Mouse (Mus musculus): Measurements from ENCODE around the gene Cd160. TPM values are rescaled to one million over a fixed set of nuclear protein-coding genes. Genes with fewer than 3 reads are reported as not detected.

The Cd160 gene
- total RNA-seq, 2 experiments from 2014 or later: not detected

DNA sequence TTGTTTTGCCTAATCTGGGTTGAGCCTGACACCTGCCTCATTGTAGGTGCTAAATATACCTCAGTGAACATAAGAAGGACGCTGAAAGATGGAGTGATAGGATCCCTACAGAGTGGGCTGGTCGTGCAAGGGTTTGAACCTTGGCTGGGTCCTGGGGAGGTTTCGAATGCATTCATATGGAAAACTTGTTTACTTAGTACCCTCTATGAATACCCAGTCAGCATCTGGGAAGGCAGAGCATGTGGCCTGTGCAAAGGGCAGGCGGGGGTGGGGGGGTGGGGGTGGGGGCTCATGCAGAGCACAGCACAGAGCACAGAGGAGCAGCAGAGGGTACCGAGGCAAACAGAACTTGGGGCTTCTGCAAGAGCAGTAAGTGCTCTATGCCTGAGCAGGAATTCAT lies 3.8 kb upstream of the Cd160 start:
- DNase-seq: no peak
- intact Hi-C loops (cut with DNase I): no loop called here

DNA sequence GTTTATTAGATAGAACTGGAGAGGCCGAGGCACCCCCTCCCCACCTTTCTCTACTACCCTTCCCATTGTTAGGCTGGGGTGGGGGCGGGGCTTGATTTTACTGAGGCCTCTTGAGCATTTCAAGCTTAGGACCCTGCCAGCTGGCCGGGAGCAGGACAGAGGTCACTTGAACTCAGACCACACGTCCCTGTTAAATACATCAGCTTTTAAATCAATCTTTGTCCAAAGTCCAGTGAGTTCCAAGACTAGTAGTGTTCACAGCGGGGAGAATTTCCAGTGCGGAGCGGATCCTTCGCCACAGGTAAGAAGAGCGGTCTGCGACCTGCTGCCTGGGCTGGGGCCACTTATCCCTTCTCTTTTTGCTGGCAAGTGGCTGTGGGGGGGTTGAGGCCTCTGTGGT lies 705 bp upstream of the Cd160 start:
- intact Hi-C loops (cut with DNase I): no loop called here
- no peak for DNase-seq

DNA sequence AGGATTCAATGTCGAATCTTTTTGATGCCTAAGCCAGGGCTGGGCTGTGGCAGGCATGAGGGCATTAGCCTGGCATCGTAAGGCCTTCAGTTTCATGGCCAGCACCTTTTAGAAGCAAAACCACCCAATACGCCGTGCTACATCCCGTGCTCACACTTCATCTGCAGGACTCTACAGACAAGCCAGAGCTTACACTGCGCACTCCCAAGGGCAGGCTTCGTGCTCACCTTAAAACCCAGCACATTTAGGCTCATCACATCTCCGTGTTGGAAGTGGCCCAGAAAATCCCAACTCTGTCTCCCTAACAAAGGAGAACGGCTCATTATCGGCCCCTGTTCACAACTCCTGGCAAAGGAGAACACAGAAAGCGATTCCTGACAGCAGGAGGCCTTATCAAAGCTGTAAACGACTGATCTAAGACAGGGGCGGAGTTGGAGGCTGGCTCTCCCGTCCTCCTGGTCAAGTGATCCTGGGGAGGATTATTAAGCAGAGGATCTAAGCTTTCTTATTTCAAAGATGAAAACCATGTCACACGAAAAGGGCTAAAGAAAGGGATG lies 765 bp downstream of the Cd160 start:
- intact Hi-C loops (cut with DNase I): no loop called here
- DNase-seq: no peak

DNA sequence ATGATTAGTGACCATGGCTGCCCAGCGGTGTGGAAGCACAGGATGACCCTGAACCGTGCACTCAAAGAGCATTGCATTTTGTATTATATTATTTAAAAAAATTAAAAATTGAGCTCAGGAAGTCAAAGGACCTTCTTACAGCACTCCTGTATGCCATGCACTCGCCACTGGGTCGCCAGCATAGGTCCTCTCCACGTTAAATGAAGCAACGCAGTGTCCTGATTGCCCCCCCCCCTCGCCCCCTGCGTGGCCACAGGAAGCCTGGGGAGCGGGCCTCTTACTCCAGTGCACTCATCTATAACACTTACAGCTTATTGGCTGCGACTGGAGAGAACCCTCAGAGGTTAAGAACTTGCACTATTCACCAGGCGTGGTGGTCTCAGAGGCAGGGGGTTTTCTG lies 3.9 kb downstream of the Cd160 start:
- intact Hi-C loops (cut with DNase I): no loop called here
- DNase-seq: no peak

DNA sequence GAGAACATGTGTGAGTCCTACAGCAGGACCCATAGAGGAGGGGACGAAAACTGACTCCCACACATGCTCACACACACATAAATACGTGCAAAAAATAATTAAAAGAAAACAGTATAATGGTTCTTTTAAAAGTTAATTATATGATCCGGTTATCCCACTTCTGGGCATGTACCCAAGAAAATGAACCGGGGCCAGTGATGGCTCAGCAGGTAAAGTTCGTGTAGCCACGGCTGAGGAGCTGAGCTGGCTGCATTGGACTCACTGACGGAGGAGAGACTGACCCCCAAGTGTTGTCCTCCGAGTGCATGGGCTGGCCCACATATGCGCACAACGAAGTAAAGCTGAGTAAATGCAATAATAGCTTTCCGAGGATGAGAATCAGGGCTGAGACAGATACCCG lies 4.5 kb downstream of the Cd160 start:
- DNase-seq: no peak

DNA sequence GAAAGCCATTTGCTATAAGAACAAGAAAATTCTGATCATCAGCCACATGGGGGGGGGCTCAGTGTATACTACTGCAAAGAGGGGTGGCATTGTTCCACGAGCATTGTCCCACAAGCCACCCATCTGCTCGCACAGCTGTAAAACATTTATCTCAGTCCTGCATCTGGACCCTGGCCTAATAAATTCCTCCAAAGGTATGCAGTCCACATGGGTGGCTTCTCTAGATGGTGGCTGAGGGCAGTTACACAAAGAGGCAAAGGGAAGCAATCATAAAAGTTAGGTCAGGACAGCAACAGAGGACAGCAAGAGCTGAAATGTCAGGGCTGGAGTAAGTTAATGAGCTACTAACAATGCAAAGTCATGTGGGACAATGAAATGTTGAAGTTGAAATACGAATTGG lies 5.5 kb downstream of the Cd160 start:
- DNase-seq: no peak
- intact Hi-C loops (cut with DNase I): no loop called here

More for the DNA sequence above, 4.5 kb downstream of the Cd160 start:
- intact Hi-C loops (cut with DNase I): no loop called here

DNA sequence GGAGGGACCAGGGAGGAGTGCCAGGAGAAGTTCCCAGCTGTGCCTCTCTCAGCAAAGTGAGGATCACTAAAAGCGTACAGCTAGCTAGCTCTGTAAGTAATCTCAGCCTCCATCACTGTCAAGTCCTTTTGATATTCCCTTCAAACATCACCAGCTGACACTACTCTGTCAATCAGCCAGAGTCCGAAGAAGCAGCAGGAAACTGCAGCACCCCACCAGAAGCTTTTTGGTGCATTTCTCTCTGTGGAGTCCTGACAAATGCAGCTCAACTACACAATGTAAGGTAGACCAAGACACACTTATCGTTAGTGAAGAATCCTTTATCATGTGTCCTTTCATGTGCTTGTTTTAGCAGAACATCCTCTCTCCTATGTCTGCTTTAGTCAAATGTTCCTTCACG lies 7.6 kb downstream of the Cd160 start:
- DNase-seq: no peak
- intact Hi-C loops (cut with DNase I): no loop called here

DNA sequence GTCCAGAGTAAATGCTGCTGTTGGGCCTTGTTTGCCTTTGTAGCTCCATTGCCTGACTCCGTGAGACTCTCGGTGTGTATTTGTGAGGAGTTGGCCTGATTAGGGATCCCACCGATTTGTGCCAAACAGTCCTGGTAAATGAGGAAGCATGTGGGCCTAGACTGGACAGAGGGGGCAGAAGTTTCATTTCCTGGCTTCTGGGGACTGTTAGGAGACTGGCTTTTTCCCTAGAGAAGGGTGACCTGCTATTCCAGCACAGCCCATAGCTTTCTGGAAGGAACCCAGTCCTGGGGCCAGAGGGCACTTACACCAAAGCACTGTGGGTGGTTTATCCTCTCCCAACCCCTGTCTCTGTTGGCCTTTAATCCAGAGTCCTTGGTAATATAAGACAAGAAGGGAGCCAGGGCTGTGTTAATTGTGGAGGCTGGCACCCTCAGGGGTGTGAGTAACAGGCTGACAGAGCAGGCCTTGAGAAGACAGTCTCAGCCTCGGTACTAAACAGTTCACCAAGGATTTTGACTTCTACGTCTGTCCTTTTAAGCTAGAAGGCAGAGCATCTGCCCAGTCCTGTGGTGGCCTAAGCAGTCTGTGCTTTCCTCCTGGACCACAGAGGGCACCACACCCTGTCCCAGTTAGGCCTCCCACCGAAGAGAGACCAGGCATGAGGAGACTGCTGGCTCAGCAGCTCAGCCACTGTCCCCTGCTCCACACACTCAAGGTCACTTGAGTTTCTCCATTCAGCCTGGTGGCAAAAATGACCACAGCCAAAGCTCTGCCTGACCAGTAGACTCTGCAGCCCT lies 8.8 kb downstream of the Cd160 start:
- intact Hi-C loops (cut with DNase I): no loop called here
- DNase-seq: no peak

DNA sequence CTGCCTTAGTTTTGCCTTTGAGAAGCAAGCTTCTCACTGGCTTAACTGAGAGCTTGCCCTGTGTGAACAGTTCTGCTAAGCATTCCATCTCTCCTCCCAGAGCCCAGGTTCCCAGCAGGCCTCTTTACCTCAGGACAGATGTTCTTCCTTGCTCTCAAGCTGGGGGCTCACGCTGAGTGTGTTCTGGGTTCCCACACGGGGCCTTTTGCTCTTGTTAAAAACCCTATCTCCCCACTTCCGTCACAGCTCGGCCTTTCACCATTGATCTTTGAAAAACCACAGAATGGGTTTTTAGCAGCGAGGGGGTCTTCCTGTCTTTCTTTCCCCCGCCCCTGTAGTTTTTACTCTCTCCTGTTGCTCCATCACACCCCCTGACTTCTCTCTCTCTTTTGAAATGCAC lies 14.8 kb downstream of the Cd160 start:
- intact Hi-C loops (cut with DNase I): no loop called here
- no peak for DNase-seq

DNA sequence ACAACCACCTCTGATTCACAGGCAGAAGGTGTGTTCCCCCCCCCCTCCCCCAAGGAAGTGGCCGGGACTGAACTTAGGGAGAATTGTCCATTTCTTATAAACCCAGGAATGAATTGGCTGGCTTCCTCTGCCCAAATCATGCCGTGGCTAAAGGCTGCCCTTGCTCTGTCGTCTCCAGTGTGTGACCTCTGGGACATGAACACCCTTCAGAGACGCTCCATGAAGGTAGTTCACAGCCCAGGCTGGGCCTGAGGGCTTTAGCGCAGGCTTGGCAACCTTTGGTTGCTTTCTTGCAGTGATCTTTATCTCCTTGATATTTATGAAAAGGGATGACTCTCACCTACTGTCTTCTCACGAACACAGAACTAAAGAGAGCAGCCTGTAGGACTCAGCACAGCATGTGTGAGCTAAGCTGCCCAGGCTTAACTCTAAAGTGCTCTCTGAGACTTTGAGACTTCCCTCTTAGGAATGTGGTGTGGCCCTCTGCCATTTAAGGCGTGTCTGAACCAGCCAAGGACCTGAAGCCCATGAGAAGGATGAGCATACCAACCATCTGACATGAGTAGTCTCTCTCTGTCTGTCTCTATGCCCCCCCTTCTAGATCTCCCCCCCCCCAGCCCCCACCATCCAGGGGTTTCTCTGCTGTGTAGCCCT lies 15.4 kb downstream of the Cd160 start:
- DNase-seq: no peak
- intact Hi-C loops (cut with DNase I): no loop called here

DNA sequence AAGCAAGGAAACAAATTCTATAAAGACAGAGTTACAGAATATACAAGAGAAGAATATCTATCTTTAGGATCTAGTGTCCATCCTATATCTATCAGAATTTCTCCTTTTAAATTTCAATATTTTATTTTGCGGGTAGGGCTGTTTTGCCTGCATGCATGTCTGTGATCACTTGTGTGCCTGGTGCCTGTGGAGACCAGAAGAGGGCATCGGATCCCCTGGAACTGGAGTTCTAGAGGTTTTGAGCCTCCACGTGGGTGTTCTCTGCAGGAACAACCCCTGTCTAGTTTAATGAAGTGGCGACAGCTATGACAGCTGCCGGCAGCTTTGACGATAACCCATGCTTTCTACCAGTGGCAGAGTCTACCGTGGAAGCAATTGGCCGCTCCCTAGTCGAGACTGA lies 16.0 kb downstream of the Cd160 start:
- intact Hi-C loops (cut with DNase I): no loop called here

DNA sequence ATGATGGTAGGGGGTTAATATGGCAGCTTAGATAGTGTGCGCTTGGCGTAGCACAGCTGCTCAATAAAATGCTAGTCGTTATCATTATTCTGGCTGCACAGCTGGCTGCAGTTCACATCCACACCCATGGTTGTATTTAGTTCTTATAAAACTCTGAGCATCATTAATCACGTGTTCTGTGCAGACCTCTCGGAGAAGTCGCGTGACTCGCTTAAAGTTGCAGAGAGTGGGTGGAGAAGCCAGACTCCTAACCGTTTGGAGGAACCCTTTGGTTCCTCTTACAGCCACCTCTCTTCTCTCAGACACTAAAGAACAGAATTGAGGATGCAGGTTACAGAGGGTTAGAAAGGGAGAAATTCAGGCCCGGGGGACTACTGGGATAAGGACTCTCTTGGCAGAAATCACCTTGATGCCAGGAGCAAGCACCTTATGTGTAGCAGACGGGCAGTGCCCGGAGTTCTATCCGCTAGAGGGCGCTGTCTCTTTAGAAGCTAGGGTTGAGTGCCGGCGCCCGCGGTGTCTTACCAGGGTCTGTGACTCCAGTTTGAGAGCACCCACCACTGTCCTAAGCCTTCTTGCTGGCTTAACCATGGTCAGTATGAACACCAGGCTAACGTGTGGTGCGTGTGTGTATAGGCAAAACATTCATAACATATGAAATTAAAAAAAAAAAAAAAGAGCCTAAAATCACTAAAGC lies 16.6 kb downstream of the Cd160 start:
- intact Hi-C loops (cut with DNase I): no loop called here
- peak; percentile 83 for DNase-seq

More for the DNA sequence above, 16.0 kb downstream of the Cd160 start:
- peak; percentile 26 for DNase-seq

DNA sequence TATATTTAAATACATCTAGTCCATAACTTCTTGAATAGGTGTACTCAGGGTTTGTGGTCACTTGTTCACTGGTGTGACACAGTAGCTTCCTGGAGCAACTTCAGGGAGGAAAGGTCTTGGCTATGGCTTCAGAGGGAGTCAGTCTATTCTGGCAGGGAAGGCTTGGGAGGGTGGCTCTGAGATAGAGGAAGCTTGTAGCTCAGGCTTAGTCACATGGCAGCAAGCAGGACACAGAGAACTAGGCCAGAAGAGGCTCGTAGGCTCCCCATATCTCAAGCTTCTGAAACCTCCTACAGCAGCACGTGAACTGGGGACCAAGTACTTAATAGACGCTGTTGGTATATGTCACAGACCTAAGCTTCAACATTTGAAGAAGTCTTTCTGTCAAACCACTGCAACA lies 17.9 kb downstream of the Cd160 start:
- no peak for DNase-seq
- intact Hi-C loops (cut with DNase I): no loop called here

DNA sequence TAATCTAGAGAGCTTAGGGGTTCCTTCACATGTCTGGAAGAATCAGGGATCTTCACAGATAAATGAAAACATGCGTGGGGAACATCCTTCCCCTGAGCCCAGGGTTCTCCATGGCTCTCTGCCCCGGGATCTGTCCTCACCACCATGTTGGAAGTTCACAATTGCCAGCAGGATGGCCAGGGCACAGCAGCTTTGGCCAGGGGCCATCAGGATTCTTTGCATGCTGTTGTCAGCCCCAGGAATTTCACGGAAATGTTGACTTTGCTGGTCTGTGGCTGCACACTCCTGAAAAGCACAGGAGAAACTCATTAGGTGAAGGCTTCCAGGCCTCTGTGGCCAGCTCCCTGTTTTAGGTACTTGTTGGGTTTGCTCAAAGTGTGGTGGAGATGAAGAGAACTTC lies 20.5 kb downstream of the Cd160 start:
- intact Hi-C loops (cut with DNase I): no loop called here
- no peak for DNase-seq

DNA sequence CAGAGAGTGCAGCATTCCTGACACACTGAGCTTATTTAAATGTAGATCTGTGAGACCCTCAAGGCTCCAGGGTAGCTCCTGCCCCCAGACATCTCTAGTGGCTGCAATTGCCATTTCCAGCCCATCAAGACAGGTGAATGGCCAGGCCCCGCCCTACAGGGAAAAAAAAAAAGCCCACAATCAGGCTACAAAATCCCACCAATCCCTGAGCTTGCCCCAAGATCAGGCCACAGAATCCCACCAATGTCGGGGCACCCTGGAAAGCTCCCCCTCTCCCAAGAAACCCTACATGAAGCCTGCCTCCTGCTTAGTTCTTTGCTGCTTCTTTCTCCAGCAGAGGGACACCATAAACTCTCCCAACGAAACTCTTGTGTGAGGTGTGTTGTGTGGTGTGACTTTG lies 21.0 kb downstream of the Cd160 start:
- no peak for DNase-seq
- intact Hi-C loops (cut with DNase I): no loop called here

DNA sequence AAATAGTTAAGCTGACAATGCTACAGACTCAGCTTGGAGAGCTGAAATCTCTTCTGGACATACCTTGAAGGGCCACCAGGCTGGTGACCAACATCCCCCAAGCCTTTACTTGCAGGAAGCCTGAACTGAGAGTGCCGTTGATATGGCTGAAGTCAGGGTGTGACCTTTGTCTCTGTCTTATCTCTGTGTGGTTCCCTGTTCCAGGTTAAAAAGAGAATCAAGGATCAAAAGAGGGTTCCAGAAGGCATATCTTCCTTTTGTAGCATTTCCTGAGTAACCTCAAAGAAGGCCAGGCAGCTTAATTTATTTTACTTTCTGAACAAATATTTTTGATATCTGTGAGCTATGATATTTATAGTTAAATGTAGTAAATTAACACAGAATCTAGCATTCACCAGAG lies 26.9 kb downstream of the Cd160 start:
- intact Hi-C loops (cut with DNase I): loop anchor here (5.0 kb wide), 1 partner anchor 65 kb away; no protein-coding TSS in a partner anchor
- no peak for DNase-seq

DNA sequence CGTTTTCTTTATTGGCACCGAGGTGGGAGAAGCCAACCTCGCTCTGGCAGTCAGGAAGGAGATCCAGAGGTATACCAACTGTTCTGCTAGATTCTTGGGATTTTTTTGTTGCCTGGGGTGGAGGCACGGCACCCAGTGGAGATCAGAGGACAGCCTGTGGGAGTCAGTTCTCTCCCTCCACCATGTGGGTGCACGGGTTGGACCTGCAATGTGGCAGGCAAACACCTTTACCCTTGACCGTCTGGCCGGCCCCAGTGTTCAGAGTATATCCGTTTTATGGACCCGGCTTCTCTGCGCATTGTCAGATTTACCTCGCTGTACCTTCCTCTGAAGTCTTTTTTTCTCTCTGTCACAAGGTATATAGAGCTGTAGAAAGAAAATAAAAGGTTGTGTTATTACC lies 28.9 kb downstream of the Cd160 start:
- intact Hi-C loops (cut with DNase I): loop anchor here (5.0 kb wide), 1 partner anchor 63 kb away; no protein-coding TSS in a partner anchor

DNA sequence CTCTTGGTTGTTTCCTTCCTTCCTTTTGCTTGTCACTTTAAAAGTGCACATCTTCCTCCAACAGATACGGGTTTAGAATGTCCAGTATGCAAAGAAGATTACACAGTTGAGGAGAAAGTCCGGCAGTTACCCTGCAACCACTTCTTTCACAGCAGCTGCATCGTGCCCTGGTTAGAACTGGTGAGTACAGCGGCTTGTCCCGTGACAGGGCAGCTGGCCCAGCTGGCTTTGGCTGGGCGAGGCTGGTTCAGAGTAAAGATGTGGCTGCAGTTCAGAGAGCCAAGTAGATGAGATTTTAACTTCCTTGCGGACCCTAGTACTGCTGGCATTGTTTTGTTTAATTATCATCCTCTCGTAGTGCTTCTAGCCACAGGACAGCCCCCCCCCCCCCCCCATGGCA lies 40.6 kb downstream of the Cd160 start:
- intact Hi-C loops (cut with DNase I): no loop called here
- no peak for DNase-seq

More for the DNA sequence above, 28.9 kb downstream of the Cd160 start:
- DNase-seq: no peak

DNA sequence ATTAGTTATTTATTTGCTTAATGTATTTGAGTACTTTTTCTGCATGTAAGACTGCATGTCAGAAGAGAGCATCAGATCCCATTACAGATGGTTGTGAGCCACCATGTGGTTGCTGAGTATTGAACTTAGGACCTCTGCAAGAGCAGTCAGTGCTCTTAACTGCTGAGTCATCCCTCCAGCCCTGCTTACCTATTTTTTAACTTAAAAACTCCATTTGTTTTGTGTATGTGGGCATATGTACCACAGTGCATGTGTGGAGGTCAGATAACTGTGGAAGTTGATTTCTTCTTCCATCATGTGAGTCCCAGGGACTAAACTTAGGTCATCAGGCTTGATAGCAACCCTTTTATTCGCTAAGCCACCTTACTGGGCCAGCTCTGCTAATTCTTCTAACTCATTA lies 41.4 kb downstream of the Cd160 start:
- no peak for DNase-seq

DNA sequence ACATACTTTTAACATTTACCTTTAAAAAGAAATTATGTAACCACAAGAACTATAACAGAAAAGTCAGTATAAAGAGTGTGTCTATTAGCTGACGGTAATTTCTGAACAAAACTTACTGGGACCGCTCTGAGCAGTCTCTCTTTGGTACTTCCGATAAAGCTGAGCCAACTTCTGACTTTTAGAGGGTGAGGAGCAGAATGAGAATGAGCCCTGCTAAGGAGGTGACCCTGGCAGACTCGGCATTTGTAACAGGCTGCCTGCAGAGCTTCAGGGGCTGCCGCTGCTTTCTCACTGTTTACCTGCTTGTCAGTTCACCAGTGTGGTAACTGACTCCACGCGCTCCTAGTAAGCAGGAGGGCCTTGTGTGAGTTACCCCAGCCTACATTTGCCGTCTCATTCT lies 46.9 kb downstream of the Cd160 start:
- intact Hi-C loops (cut with DNase I): no loop called here
- DNase-seq: no peak

More for the DNA sequence above, 41.4 kb downstream of the Cd160 start:
- intact Hi-C loops (cut with DNase I): no loop called here

DNA sequence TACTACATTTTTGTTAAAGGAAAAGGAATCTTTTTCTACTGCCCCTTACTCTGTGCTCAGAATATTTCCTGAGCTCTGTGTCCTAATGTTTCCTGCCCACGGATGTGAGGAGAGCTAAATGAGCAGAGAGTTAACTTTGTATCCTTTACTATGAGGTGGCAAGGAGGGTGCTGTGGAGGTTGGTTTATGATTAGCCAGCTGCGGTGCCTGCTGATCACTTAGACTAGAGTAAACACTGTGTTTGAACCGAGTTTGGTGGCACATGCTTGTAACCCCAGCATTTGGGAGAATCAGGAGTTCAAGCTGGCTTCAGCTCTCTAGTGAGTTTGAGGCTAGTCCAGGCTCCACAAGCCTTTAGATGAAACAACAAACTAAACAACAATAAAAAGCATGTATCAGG lies 52.0 kb downstream of the Cd160 start:
- no peak for DNase-seq
- intact Hi-C loops (cut with DNase I): no loop called here
